Mouse (Mus musculus) G1E (cell line): Measurements from ENCODE around the gene Erp29.

ENCODE experiments used
- CTCF ChIP-seq: IDR thresholded peaks from 2 replicates; pipeline ENCODE4 v1.5.1; 2012; ENCODE audit warnings: low read depth, low read length, inconsistent platforms, mixed read lengths
- GATA2 ChIP-seq: IDR thresholded peaks from 2 replicates; pipeline ENCODE4 v1.6.1; 2012; ENCODE audit warnings: low read depth, low read length, inconsistent platforms, borderline replicate concordance

DNA sequence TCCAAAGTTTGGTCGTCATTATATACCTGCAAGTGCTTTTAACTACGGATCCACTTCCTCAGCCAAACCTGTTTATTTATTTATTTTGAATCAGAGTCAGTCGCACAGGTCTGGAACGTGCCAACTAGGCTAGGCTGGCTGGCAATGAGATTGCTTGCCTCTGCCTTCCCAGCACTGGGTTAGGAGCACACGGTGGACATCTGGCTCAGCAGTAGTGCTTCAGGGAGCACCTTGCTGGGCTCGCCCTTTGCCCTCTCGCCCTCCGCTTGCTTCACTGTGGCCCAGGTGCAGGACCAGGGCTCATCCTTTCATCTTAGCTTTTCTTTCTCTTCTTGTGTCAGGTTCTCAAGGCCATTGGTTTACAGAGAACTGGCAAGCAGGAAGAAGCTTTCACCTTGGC, 44.5 kb downstream of the Erp29 start:
- TF ChIP-seq CTCF: no peak
- no peak for TF ChIP-seq GATA2
